Mouse (Mus musculus) MEL (cell line): ENCODE measurements around the gene Plekhg5.

Experiments
- BHLHE40 ChIP-seq: IDR thresholded peaks from 2 replicates; pipeline ENCODE4 v1.6.1; 2012; ENCODE audit warnings: low read depth, mild to moderate bottlenecking, inconsistent platforms, low read length, improper control_type of control experiment, borderline replicate concordance
- CTCF ChIP-seq, 3 experiments: IDR thresholded peaks in 2 of 3; conservative IDR thresholded peaks in 1 of 3; 2 replicates each; pipeline ENCODE4 v1.5.1; 2011 to 2012; ENCODE audit warnings: low read length in 3 of 3, low read depth in 2 of 3, mild to moderate bottlenecking in 2 of 3, improper control_type of control experiment in 1 of 3, inconsistent platforms in 1 of 3, mixed read lengths in 1 of 3, moderate library complexity in 1 of 3; ENCODE audit not compliant: control insufficient read depth in 1 of 3, insufficient read depth in 1 of 3, poor library complexity in 1 of 3, severe bottlenecking in 1 of 3
- EP300 ChIP-seq, 2 experiments: IDR thresholded peaks; 2 replicates each; pipeline ENCODE4 v1.6.1; 2011; ENCODE audit warnings: improper control_type of control experiment in 2 of 2, low read length in 2 of 2, low read depth in 1 of 2, mild to moderate bottlenecking in 1 of 2
- MAX ChIP-seq: IDR thresholded peaks from 2 replicates; pipeline ENCODE4 v1.6.1; 2011; ENCODE audit warnings: low read length, improper control_type of control experiment
- MYC ChIP-seq: IDR thresholded peaks from 2 replicates; pipeline ENCODE4 v1.6.1; 2011; ENCODE audit warnings: low read depth, mild to moderate bottlenecking, low read length, improper control_type of control experiment, moderate library complexity
- POLR2A ChIP-seq, 2 experiments: IDR thresholded peaks; 2 replicates each; pipeline ENCODE4 v1.6.1; 2011 to 2012; ENCODE audit warnings: low read length in 2 of 2, mild to moderate bottlenecking in 2 of 2, control low read depth in 1 of 2, improper control_type of control experiment in 1 of 2, low read depth in 1 of 2, moderate library complexity in 1 of 2; ENCODE audit not compliant: control insufficient read depth in 1 of 2, insufficient read depth in 1 of 2, poor library complexity in 1 of 2
- TAL1 ChIP-seq: IDR thresholded peaks from 2 replicates; pipeline ENCODE4 v1.6.1; 2012; ENCODE audit warnings: mild to moderate bottlenecking, inconsistent platforms, low read length, moderate library complexity, mixed read lengths
- ZNF384 ChIP-seq: IDR thresholded peaks from 2 replicates; pipeline ENCODE4 v1.6.1; 2012; ENCODE audit warnings: low read depth, mild to moderate bottlenecking, inconsistent platforms, low read length, improper control_type of control experiment

GRCm38 (mm10) chr4:152136876-152137250 lies 64.6 kb downstream of the Plekhg5 start:
- TF ChIP-seq MAX (no peak), EP300 (IDR thresholded peaks at IDR 0.05; ENCODE audit: low read depth in 1 of 2, low read length in 2 of 2) (no peak), CTCF (IDR thresholded peaks at IDR 0.05 in 2 of 3, conservative IDR thresholded peaks at IDR 0.05 in 1 of 3; ENCODE audit: control insufficient read depth in 1 of 3, insufficient read depth in 1 of 3, low read depth in 2 of 3, low read length in 3 of 3, poor library complexity in 1 of 3, severe bottlenecking in 1 of 3) (0 out of 6 replicates have a peak, but pooled peaks of 1 of the 3 experiments have one; percentile 2), POLR2A (IDR thresholded peaks at IDR 0.05; ENCODE audit: control insufficient read depth in 1 of 2, insufficient read depth in 1 of 2, low read depth in 1 of 2, low read length in 2 of 2, poor library complexity in 1 of 2) (no peak), BHLHE40 (no peak), ZNF384 (no peak), TAL1 (no peak), MYC (no peak)
